Mouse (Mus musculus) brain, adult 2 months (tissue): ENCODE data around the gene Ttc24.
A peak's percentile ranks its signal among the peaks of the same experiment; 100 is the strongest.

Source experiments
- DNase-seq: peaks from one replicate; pipeline ENCODE4 v3.0.0; 2011; ENCODE audit warnings: low read depth, low spot score

Ttc24 gene

DNA sequence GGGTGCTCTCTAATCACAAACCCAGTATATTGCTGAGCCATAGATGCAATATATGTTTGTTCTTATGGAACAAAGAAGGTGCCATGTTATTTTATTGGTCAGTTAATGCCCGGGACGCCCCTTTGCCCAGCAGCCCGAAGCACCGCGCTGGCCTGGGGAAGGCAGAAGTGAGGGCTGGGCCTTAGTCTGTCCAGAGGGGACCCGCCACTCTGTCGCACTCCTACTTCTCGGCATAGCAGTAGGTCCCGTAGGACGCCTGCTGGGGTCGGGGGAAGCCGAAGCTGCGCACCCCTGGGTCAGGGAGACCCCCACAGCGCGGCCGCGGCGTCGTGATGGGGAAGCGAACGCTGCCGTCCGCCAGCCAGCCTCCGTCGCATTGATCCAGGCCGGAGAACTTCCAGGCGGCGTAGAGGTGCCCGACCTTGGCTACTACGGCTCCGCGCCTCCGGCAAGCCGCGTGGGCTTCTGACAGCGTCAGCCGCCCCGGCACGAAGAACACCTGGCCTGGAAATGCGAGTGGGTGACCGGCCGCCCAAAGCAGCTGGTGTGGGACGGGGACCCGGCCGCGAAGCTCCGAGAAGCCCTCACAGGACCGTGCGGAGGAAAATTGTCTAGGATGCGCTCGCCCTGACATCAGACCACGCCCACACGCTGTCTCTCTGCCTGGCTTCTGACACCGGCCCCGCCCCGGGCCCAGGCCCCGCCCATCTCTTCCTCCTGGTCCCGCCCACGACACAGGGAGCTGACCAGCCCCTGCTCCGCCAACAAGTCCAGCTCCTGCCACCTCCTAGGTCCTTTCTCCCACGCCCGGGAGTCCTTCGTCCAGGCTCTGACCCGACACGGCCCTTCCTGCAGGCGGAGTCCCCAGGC, 55.5 kb downstream of the Ttc24 start:
- DNase-seq, result peak; percentile 94
